Mouse (Mus musculus) testis, postnatal 10 days (tissue): ENCODE data around the gene Fosb.
A peak's percentile ranks its signal among the peaks of the same experiment; 100 is the strongest.
"Not testable (repeated sequence)": the region's sequence is repeated elsewhere in the genome, so short reads cannot be mapped to it uniquely, and the experiment has no call there.

Experiments used
- DNase-seq: peaks from one replicate; pipeline ENCODE4 v3.0.0; 2021; ENCODE audit warnings: low spot score

The Fosb gene

GRCm38 (mm10) chr7:19281680-19282304 lies 28.1 kb downstream of the Fosb start:
- not testable (repeated sequence) for DNase-seq

DNA sequence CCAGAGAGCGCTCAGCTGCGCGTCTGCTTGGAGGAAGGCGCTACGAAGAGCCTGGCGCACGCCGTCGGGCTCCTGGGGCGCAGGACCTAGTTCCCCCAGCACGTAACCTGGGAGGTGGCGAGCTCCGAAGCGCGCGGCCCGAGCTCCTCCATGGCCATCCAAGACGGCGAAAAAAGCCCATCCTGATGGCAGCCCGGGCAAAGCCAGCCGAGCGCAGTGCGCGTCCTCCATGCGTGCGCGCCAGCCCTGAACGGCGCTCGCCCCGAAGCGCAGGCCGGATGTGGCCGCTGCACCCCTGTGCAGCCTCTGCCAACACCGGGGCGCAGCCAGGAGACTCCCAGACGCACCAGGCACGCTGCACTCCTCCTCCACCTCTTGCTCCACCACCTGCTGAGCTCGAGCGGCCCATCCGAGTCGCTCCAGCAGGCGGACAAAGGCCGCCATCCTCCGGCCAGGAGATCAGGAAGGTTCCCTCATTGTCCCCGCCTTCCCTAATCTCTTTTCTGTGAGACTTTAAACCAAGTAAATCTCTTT lies 30.2 kb downstream of the Fosb start, which contains the start of gene Ppm1n:
Ppm1n (minus strand) TSS at position 484 of the 534 bp plus-strand sequence.
- no peak for DNase-seq

DNA sequence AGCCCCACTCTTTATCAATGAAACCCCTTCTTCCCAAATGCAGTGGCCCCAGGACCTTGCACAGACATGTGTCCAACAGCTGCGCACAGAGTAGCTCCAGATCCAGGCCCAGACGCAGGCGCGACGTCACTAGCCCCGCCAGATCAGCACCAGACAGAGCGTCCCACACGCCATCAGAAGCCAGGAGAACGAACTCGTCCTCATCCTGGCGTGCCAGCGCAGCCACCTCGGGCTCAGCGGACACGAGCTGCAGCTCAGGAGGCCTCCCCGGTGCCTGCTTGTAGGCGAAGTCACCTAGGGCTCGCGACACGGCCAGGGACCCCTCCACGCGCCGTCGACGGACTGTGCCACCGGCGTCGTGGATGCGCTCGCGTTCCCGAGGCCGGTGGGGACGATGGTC lies 30.8 kb downstream of the Fosb start:
- DNase-seq = no peak

- no peak for DNase-seq
Measured at GRCm38 (mm10) chr7:19276253-19276652, 33.6 kb downstream of the Fosb start.

DNA sequence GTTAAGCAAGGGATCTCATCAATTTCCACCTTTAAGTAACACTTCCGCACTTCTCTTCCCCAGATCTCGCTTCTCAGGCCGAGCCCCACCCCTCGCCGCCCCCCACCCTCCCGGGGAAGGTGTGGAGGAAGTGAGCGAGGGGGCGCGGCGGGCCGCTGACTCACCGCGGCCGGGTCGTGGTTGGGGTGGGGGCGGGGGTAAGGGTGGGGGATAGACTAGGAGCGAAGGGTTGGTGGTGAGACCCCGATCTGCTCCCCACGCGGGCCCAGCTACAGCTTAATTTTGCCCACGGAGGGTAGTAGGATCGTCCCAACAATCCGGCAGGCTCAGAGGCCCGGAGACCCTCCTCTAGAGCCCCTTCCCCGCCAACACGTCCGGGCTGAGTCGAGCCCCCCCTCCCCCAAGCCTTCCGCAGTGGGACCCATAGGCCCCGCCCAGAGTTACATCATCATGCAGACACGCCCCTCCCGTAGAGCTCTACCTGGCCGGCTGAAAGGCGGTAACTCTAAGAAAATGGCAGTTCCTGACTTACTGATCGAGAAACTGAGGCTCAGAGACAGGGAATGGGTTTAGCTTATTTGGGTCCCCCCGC lies 37.6 kb downstream of the Fosb start:
- DNase-seq = peak; percentile 85

DNA sequence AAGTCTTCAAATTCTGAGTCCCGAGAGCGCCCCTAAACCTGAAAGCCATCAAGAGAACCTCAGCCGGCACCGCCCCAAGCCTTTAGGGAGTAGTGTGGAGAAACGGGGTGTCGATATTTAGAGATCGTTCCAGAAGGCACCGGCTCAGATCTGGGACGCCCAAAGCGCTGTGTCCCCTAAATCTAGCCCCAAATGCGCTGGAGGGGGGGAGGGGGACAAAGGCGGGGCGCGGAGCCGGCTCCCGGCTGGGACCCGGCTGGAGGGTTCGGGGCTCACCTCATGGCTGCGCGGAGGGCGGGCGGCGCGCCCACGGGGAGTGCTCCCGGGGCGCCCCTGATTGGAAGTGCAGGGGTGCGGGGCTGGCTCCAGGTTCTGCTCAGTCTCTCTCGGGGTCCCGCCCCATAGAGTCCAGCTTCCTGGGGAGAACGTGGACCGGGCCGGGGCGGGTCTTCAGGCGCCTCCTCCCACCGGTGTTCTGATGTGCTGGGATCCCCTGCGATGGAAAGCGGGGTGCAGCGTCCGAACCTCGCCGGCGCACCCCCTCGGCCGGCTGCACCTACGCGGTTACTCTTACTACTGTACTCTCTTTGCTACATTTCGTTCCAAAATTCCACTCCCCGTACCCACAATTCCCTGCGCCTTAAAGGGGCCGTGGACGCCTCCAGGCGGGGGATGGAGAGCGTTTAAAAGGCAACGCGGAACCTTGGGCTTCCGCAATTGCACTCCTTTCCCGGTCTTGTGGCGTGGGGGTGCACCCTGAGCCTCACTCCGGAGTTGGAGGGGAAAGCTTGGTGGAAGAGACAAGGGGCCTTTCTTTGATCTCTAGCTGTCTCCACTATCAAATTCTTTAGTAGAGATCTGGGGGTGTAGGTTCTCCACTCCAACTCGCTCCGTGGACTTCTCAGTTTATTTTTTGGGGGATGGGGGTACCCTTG lies 38.3 kb downstream of the Fosb start, which contains the start of gene Vasp:
Vasp (minus strand) TSS at position 580 of the 935 bp plus-strand sequence.
- DNase-seq = peak; percentile 89

DNA sequence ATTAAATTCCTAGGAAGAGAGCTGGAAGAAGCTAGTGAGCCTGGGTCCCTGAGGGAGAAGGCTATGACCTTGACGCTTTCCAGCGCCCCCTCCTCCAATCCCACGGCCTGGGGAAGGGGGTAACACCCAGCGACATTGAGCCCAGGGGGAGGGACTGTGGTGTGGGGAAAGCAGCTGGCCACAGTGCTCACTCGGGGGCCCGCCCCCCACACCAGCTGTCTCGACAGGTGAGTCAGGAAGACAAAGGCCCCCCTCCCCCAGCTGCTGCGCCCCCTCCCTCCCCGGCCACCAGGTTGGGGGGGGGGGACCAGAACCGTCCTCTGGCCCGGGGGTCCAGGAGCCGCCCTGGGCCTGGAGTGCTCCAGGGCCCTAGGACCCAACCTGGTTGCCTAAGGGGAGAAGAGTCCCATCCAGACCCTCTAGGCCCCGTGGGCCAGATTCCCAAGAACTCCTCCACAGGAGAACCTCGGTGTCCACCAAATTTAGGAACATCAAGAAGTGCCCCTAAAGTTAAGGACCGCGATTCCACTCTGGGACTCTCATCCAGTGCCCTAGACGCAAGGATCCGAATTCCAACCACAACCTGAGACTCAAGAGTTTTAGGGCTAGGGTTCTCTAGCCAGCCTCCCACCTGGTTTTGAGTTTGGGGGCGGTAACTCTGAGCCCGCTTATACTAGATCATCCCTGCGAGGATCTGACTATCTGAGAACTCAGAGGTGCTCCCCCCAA lies 39.2 kb downstream of the Fosb start:
- DNase-seq = peak; percentile 63

- peak; percentile 70 for DNase-seq
Measured at GRCm38 (mm10) chr7:19269721-19270441, 40.0 kb downstream of the Fosb start.

GRCm38 (mm10) chr7:19268993-19269681 lies 40.7 kb downstream of the Fosb start:
- no peak for DNase-seq

DNA sequence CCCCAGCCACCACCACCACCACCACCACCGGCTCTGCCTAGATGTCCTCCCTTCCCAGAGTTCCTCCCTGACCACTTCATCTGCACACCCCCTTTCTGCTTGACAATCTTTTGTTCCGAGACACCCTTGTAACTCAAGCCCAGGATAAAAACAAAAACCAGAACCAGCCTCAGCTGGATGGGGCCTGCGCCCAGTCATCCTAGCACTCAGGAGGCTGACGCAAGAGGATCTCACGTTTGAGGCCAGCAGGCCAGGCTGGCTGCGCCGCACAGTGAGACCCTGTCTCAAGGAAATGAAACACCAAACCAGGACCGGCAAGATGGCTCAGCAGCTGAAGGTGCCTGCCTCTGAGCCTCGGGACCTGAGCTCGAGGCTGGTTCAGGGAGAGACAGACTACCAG lies 42.8 kb downstream of the Fosb start:
- no peak for DNase-seq

DNA sequence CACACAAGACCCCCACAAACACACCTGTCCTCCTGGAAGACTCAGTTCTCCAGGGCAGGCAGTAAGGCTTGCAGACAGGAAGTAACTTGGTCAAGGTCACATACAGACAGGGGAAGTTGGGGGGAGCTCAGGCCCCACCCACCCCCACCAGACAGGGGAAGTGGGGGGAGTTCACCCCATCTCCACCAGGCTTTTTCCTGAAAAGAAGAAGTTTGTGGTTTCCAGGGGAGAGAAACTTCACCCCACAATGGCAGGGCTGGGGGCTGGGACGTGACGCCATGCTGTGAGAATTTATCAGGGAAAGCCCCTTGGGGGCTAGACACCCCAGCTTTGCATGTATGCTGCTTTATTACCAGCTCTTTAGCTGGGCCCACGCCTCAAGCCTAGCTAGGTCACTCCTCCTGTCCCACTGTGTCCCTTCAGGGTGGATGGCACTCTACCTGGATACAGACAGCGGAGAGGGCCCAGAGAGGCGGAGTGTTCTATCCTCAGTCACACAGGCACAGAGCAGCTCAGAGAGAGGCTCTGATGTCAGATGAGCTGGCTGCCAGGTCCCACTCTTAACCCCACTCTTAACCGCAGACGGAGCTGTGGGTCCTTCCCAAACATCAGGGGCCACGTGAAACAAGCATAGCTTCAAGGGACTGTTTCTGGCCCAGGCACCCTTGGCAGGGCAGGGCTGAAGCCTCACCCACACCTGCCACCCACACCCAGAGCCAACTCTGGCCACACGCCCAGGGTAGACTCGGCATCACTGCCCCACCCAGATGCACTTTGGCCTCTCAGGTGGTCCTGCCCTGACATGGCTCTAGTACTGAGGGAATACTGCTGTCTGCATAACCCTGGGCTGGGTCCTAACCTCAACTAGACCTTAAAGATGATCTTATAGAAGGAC lies 43.7 kb downstream of the Fosb start:
- no peak for DNase-seq

DNA sequence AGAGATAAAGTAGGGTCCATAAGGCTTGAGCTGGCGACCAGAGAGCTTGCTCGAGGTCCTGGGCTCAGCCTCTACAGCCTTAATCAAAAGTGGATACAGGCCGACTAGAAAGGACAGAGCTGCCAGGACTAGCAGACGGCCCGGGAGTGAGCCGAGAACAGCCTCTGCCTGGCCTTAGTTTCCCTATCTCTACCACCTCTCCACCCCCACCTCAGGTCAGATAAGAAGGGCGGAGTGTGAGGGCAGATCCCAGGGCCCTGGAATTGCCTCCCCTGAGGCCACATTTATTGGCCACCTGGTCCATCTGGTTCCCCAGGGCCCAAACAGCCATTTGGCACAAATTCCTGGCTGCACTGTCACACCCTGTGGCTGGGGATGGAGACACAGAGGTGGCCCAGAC lies 44.7 kb downstream of the Fosb start:
- DNase-seq = no peak

- no peak for DNase-seq
Measured at GRCm38 (mm10) chr7:19258336-19258735, 51.5 kb downstream of the Fosb start.

DNA sequence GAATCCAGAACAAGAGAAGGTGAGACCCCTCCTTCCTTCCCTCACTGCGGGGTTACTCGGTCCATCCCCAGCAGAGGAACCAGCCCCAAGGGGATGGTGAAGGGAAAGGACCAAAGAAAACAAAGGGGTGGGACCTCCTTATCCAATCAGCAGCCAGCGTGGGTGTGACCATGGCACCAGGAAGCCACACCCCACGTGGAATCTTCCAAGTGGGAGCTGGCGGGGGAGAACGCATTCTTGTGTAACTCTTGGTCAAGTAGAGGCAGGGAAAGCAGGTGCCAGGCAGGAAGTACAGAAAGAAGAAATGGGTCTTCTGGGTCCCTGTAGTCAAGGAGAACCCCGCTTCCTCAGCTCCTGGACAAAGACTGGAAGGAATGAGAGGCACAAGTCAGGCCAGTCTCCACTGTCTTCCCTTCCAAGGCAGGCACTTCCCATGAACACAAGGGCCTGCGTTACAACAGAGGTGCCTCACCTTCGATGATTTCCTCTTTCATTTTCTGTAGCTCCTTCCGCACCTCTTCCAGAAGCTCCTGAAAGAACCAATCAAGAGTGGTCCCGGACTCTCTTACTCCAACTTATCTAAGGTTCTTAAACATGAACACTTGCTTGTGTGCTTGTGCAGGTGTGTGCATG lies 52.3 kb downstream of the Fosb start:
- peak; percentile 75 for DNase-seq

GRCm38 (mm10) chr7:19256567-19256966 lies 53.3 kb downstream of the Fosb start:
- DNase-seq = no peak

- no peak for DNase-seq
Measured at GRCm38 (mm10) chr7:19255395-19255794, 54.5 kb downstream of the Fosb start.

DNA sequence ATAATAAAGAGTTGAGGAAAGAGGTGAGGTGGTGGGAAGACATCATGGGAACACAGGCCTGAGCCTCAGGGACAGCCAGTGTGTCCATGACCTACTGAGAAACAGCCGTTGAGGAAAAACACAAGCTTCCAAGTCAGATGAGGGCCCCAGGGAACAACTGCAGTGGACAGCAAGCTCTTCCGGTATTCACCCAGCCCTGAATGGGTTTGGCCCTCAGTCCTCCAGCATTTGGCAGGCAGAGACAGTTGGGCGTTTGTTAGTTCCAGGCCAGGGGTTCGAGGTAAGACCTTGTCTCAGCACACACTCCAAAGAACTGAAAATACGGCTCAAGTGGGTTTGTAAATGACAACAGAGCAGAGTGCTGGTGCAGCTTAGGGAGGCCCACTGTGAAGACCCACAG lies 56.4 kb downstream of the Fosb start:
- no peak for DNase-seq
